Mouse (Mus musculus) C2C12 (cell line): ENCODE measurements at regions not wholly inside any gene's neighbourhood (a gene's known extent, or its start where the extent isn't known, plus 50 kb on each side); places are given as distances from the start of the nearest gene placed in this dataset.
A peak's percentile ranks its signal among the peaks of the same experiment; 100 is the strongest.

Source experiments
- H3K27me3 ChIP-seq: one replicate; pipeline ENCODE4 v1.6.1; 2011; ENCODE audit not compliant: control insufficient read depth, insufficient read depth, insufficient read length
- H3K36me3 ChIP-seq: one replicate; pipeline ENCODE4 v1.6.1; 2011; ENCODE audit not compliant: control insufficient read depth, insufficient read depth
- H3K4me3 ChIP-seq: one replicate; pipeline ENCODE4 v1.5.1; 2011; ENCODE audit warnings: mild to moderate bottlenecking, control low read depth; ENCODE audit not compliant: poor library complexity, insufficient read depth, severe bottlenecking
- H3K79me2 ChIP-seq: one replicate; pipeline ENCODE4 v1.6.1; 2011; ENCODE audit not compliant: control insufficient read depth, insufficient read depth
- H3K79me3 ChIP-seq: one replicate; pipeline ENCODE4 v1.6.1; 2011; ENCODE audit warnings: low read depth, control low read depth
- H3ac ChIP-seq: one replicate; pipeline ENCODE3; 2011; ENCODE audit warnings: low read depth; ENCODE audit not compliant: control insufficient read depth, insufficient read length
- CEBPB ChIP-seq: IDR thresholded peaks from one replicate; pipeline ENCODE4 v1.6.1; 2011; ENCODE audit warnings: low read depth, mild to moderate bottlenecking, control low read depth, moderate library complexity
- CTCF ChIP-seq: IDR thresholded peaks from one replicate; pipeline ENCODE4 v1.5.1; 2011; ENCODE audit not compliant: control insufficient read depth, insufficient read depth, insufficient read length
- FOSL1 ChIP-seq: IDR thresholded peaks from one replicate; pipeline ENCODE4 v1.8.0; 2011; ENCODE audit warnings: mild to moderate bottlenecking, low read length; ENCODE audit not compliant: poor library complexity, insufficient read depth, severe bottlenecking
- MAX ChIP-seq: IDR thresholded peaks from one replicate; pipeline ENCODE4 v1.6.1; 2011; ENCODE audit warnings: mild to moderate bottlenecking, control low read depth
- MYOD1 ChIP-seq: IDR thresholded peaks from one replicate; pipeline ENCODE4 v1.6.1; 2011; ENCODE audit warnings: low read depth; ENCODE audit not compliant: control insufficient read depth, insufficient read length
- MYOG ChIP-seq: IDR thresholded peaks from one replicate; pipeline ENCODE4 v1.6.1; 2011; ENCODE audit not compliant: control insufficient read depth, insufficient read length; ENCODE audit errors: extremely low read depth
- USF1 ChIP-seq: IDR thresholded peaks from one replicate; pipeline ENCODE4 v1.6.1; 2011; ENCODE audit warnings: low read depth, mild to moderate bottlenecking, control low read depth, moderate library complexity

DNA sequence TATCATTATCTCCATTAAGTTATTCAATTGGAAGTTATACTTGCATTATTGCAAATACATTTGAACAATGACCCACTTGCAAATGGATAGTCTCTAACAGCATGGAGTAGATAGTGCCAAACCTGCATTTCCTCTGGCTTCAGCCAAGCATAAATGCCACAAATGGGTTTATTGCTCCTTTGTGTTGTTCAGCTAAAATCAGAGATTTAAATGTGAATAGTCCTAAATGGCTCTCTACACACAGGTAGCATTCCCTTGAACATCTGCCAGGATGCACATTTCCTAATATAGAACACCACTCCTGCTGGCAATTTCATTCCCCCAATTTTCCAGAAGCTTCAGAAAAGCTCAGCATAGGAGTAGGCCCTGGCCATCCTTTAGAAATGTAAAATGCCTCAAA, 210.6 kb downstream of the Adgra3 start:
- H3K36me3 ChIP-seq, result no peaks in the 10 kb centered on the region
- H3K4me3 ChIP-seq, result no peak overlapping the region
- H3K27me3 ChIP-seq, result no peaks in the 10 kb centered on the region
- H3ac ChIP-seq, result no peak overlapping the region
- no peaks in the 10 kb centered on the region for H3K79me3 ChIP-seq
- no peak for TF ChIP-seq CTCF
- no peak for TF ChIP-seq USF1
- no peak for TF ChIP-seq MYOG
- no peaks in the 10 kb centered on the region for H3K79me2 ChIP-seq

DNA sequence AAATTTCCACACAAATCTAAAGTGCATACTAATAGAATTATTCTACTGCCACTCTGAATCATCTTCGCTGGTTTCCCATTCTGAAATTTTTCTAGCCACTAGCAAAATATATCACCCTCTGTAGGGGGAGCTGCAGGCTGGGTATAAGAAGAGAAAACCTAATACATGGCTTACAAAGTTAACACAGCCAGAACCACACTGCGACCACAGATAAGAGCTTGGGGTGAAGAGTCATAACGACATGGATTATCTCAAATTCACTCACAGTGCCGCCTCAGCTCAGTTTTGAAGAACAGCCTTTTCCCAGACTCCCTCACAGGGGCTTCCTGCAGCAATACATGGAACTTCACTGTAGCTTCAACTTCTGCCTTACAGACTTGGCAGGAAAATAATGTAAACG, 240.0 kb downstream of the Adgra3 start:
- Histone ChIP-seq H3ac (no peak overlapping the region), H3K27me3 (no peaks in the 10 kb centered on the region), H3K4me3 (no peak overlapping the region), H3K36me3 (no peaks in the 10 kb centered on the region), H3K79me2 (no peaks in the 10 kb centered on the region), H3K79me3 (no peaks in the 10 kb centered on the region)
- TF ChIP-seq FOSL1, result no peak
- no peak for TF ChIP-seq CEBPB
- no peak for TF ChIP-seq MAX

- no peaks in the 10 kb centered on the region for H3K79me3 ChIP-seq
- no peak for TF ChIP-seq MAX
- TF ChIP-seq MYOD1, result no peak
- TF ChIP-seq FOSL1, result no peak
- TF ChIP-seq MYOG, result no peak
- no peak for TF ChIP-seq USF1
- TF ChIP-seq CTCF, result no peak
- no peaks in the 10 kb centered on the region for H3K27me3 ChIP-seq
- H3K36me3 ChIP-seq, result no peaks in the 10 kb centered on the region
- no peaks in the 10 kb centered on the region for H3K79me2 ChIP-seq
- H3K4me3 ChIP-seq, result no peak overlapping the region
- no peak overlapping the region for H3ac ChIP-seq
Observed at GRCm38 (mm10) chr5:49816751-49817150, 242.1 kb downstream of the Adgra3 start.

- Histone ChIP-seq H3K27me3 (no peaks in the 10 kb centered on the region), H3K79me2 (no peaks in the 10 kb centered on the region), H3K79me3 (no peaks in the 10 kb centered on the region), H3ac (no peak overlapping the region), H3K36me3 (no peaks in the 10 kb centered on the region), H3K4me3 (no peak overlapping the region)
- TF ChIP-seq MYOD1 (no peak), CEBPB (no peak), MYOG (no peak), MAX (no peak), FOSL1 (no peak), CTCF (no peak), USF1 (no peak)
Observed at GRCm38 (mm10) chr5:49813335-49813734, 245.5 kb downstream of the Adgra3 start.

DNA sequence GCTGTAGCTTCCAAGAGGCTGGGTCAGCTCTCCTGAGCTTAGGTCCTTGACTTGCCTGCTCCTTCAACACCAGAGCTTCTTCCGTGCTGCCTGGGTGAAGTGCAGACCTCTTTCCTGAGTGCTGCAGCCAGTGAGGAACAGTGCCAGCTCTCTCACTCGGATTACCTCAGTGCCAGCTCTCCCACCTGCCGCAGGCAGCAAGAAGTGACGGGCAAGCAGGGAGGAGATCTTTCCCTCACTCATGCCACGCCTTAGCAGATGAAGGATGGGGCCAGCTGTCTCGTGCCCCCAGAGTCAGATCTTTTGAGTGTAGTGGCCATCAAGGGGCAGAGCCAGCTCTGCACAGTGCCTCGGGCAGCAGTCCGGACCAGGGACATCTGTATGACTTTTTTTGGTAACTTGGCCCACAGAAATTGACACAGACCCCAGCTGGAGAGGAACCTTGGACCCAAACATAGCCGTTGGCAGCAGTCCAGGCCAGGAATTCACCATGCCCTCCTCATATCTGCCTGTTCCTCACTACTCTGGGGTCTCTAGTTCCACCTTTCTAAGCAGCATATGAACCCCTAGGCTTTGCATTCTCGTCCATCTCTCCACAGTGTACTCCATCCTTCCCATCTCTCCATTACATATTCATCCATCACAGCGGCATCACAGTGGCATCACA, 263.9 kb upstream of the Kcnip4 start:
- Histone ChIP-seq H3K27me3 (no peaks in the 10 kb centered on the region), H3ac (no peak overlapping the region), H3K79me2 (no peaks in the 10 kb centered on the region), H3K79me3 (no peaks in the 10 kb centered on the region), H3K36me3 (no peaks in the 10 kb centered on the region), H3K4me3 (no peak overlapping the region)
- TF ChIP-seq MYOD1 (peak; percentile 47), FOSL1 (no peak)

- no peaks in the 10 kb centered on the region for H3K79me2 ChIP-seq
- no peaks in the 10 kb centered on the region for H3K36me3 ChIP-seq
- H3ac ChIP-seq, result no peak overlapping the region
- H3K79me3 ChIP-seq, result no peaks in the 10 kb centered on the region
- no peak overlapping the region for H3K4me3 ChIP-seq
- TF ChIP-seq MAX (no peak), CEBPB (no peak), MYOD1 (no peak), USF1 (no peak), MYOG (no peak), CTCF (no peak)
- no peaks in the 10 kb centered on the region for H3K27me3 ChIP-seq
Observed at GRCm38 (mm10) chr5:49783728-49784127, 259.0 kb upstream of the Kcnip4 start.
